Mouse (Mus musculus) C2C12 (cell line): Measurements from ENCODE around the gene Olfr851. TPM values are rescaled to one million over a fixed set of nuclear protein-coding genes. Genes with fewer than 3 reads are reported as not detected.

Source experiments
- H3K27me3 ChIP-seq: one replicate; pipeline ENCODE4 v1.6.1; 2011; ENCODE audit not compliant: control insufficient read depth, insufficient read depth, insufficient read length
- H3K36me3 ChIP-seq: one replicate; pipeline ENCODE4 v1.6.1; 2011; ENCODE audit not compliant: control insufficient read depth, insufficient read depth
- H3K4me3 ChIP-seq: one replicate; pipeline ENCODE4 v1.5.1; 2011; ENCODE audit warnings: mild to moderate bottlenecking, control low read depth; ENCODE audit not compliant: poor library complexity, insufficient read depth, severe bottlenecking
- H3K79me2 ChIP-seq: one replicate; pipeline ENCODE4 v1.6.1; 2011; ENCODE audit not compliant: control insufficient read depth, insufficient read depth
- H3K79me3 ChIP-seq: one replicate; pipeline ENCODE4 v1.6.1; 2011; ENCODE audit warnings: low read depth, control low read depth
- H3ac ChIP-seq: one replicate; pipeline ENCODE3; 2011; ENCODE audit warnings: low read depth; ENCODE audit not compliant: control insufficient read depth, insufficient read length
- CEBPB ChIP-seq: IDR thresholded peaks from one replicate; pipeline ENCODE4 v1.6.1; 2011; ENCODE audit warnings: low read depth, mild to moderate bottlenecking, control low read depth, moderate library complexity
- CTCF ChIP-seq: IDR thresholded peaks from one replicate; pipeline ENCODE4 v1.5.1; 2011; ENCODE audit not compliant: control insufficient read depth, insufficient read depth, insufficient read length
- FOSL1 ChIP-seq: IDR thresholded peaks from one replicate; pipeline ENCODE4 v1.8.0; 2011; ENCODE audit warnings: mild to moderate bottlenecking, low read length; ENCODE audit not compliant: poor library complexity, insufficient read depth, severe bottlenecking
- MAX ChIP-seq: IDR thresholded peaks from one replicate; pipeline ENCODE4 v1.6.1; 2011; ENCODE audit warnings: mild to moderate bottlenecking, control low read depth
- MYOD1 ChIP-seq: IDR thresholded peaks from one replicate; pipeline ENCODE4 v1.6.1; 2011; ENCODE audit warnings: low read depth; ENCODE audit not compliant: control insufficient read depth, insufficient read length
- MYOG ChIP-seq: IDR thresholded peaks from one replicate; pipeline ENCODE4 v1.6.1; 2011; ENCODE audit not compliant: control insufficient read depth, insufficient read length; ENCODE audit errors: extremely low read depth
- USF1 ChIP-seq: IDR thresholded peaks from one replicate; pipeline ENCODE4 v1.6.1; 2011; ENCODE audit warnings: low read depth, mild to moderate bottlenecking, control low read depth, moderate library complexity
- long read RNA-seq, 2 experiments: library from polyadenylated mRNA; unstranded; transcript quantifications; one replicate each; pipeline ENCODE4 v2.0.0; 2019 to 2020
- polyA plus RNA-seq: library from polyadenylated mRNA; unstranded; fragments of >200 nt; fragmentation: generic; extraction: Trizol; gene quantifications from one replicate; pipeline ENCODE4 v1.2.1, GENCODE M21; 2012; ENCODE audit warnings: missing spikeins

The Olfr851 gene
- not detected for polyA plus RNA-seq
- long read RNA-seq, experiment 1 = 0 reads
- long read RNA-seq, experiment 2 = 0 reads

DNA sequence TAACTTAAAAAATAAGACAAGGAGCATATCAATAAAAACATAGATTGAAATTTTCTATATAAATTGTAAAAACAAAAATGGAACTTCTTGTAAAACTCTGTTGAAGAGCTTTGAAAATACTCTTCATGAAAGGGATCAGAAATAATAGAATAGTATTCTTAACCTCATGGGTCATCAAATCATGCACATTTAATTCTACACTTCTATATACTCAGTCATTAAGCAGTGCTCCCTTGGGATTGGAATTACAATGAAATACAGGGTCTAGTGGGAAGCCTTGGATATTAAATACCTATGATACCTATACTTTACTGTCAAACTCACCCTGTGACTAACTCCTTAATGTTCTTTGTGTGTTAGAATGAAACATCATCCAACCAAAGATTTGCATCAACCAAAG, at the start of gene Olfr851:
TSS of gene Olfr851 (plus strand) at position 301 of the 400 bp plus-strand sequence.
- H3K79me2 ChIP-seq = no peaks in the 10 kb centered on the region
- no peaks in the 10 kb centered on the region for H3K27me3 ChIP-seq
- TF ChIP-seq MYOD1 = no peak
- no peak for TF ChIP-seq CEBPB
- TF ChIP-seq MYOG = no peak
- no peak for TF ChIP-seq FOSL1
- TF ChIP-seq MAX = no peak
- no peak for TF ChIP-seq USF1
- TF ChIP-seq CTCF = no peak
- H3K79me3 ChIP-seq = no peaks in the 10 kb centered on the region
- no peaks in the 10 kb centered on the region for H3K36me3 ChIP-seq
- no peak within 1 kb of the TSS for H3K4me3 ChIP-seq
- no peak within 1 kb of the TSS for H3ac ChIP-seq

DNA sequence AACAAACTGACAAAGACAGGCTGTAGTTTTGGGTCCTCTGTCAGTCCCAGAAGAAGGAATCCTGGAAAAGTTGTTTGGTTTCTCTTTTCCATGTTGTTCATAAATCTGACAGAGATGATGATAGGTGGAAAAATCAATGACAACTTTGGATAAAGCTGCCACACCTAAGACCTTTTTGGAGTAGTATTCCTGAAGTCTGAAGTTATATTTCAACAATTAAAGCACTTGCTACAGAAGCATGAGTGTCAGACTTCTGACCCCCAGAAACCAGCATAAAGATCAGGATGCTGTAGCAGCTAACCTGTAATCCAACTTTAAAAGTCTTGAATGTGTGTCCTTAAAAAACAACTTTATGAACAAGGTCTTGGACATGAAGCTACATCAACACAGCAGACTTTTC, 14.9 kb upstream of the Olfr851 start, which contains the start of gene Olfr850:
TSS of gene Olfr850 (minus strand) at position 101 of the 400 bp plus-strand sequence.
- no peak within 1 kb of the TSS for H3ac ChIP-seq
- no peak within 1 kb of the TSS for H3K4me3 ChIP-seq
- H3K27me3 ChIP-seq = no peaks in the 10 kb centered on the region
- H3K36me3 ChIP-seq = no peaks in the 10 kb centered on the region
- H3K79me2 ChIP-seq = no peaks in the 10 kb centered on the region
- TF ChIP-seq MYOG = no peak
- no peak for TF ChIP-seq USF1
- TF ChIP-seq MYOD1 = no peak
- TF ChIP-seq CTCF = no peak
- H3K79me3 ChIP-seq = no peaks in the 10 kb centered on the region

DNA sequence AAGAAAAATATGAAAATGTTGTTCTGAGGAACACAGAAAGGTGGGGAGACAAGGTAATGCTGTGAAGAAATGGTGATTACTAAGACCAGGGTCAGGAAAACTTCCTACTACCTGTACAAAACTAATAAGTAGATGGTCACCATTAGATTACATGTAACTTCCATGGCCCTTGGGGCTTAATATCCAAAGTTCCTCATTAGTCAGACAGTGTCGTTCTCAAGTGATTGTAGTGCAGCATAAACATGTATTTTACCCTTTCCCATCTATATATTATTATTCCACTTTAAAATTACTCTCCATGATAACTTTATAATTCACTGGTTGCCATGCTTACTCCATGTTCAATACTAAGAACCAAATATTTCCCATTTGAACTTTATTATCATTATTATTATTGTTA, 47.9 kb downstream of the Olfr851 start, which contains the start of gene Olfr853:
TSS of gene Olfr853 (minus strand) at position 101 of the 400 bp plus-strand sequence.
- no peak within 1 kb of the TSS for H3ac ChIP-seq
- H3K79me2 ChIP-seq = no peaks in the 10 kb centered on the region
- H3K36me3 ChIP-seq = no peaks in the 10 kb centered on the region
- no peaks in the 10 kb centered on the region for H3K79me3 ChIP-seq
- TF ChIP-seq CEBPB (no peak), MYOD1 (no peak), MYOG (no peak), CTCF (no peak), USF1 (no peak), FOSL1 (no peak), MAX (no peak)
- no peak within 1 kb of the TSS for H3K4me3 ChIP-seq
- H3K27me3 ChIP-seq = no peaks in the 10 kb centered on the region

Other genes starting within 250 kb of the Olfr851 start
- gene Olfr843, start 241.3 kb upstream of the Olfr851 start, polyA plus RNA-seq = not detected
- gene Olfr844, start 176.9 kb upstream of the Olfr851 start, polyA plus RNA-seq = not detected
- gene Olfr845, start 156.8 kb upstream of the Olfr851 start, polyA plus RNA-seq = 0.01 TPM
- gene Olfr846, start 129.3 kb upstream of the Olfr851 start, polyA plus RNA-seq = 0.04 TPM
- gene Olfr847, start 114.6 kb upstream of the Olfr851 start, polyA plus RNA-seq = 0.04 TPM
- 0.01 TPM for gene Olfr849, start 53.0 kb upstream of the Olfr851 start, polyA plus RNA-seq
- gene Olfr850, start 15.0 kb upstream of the Olfr851 start, polyA plus RNA-seq = not detected
- not detected for gene Olfr853, start 47.8 kb downstream of the Olfr851 start, polyA plus RNA-seq
- gene Olfr854, start 74.1 kb downstream of the Olfr851 start, polyA plus RNA-seq = not detected
- not detected for gene Olfr855, start 89.3 kb downstream of the Olfr851 start, polyA plus RNA-seq
- gene Zfp317, start 128.8 kb downstream of the Olfr851 start, polyA plus RNA-seq = 4.3 TPM
- gene Olfr857, start 216.1 kb downstream of the Olfr851 start, polyA plus RNA-seq = not detected